Mouse (Mus musculus) cerebellum, adult 2 months (tissue): ENCODE measurements around the gene Zdbf2. TPM values are rescaled to one million over a fixed set of nuclear protein-coding genes. Genes with fewer than 3 reads are reported as not detected.

Experiments
- DNase-seq, 2 experiments: peaks; one replicate each; pipeline ENCODE4 v3.0.0; 2021
- H3K27ac ChIP-seq: fragments of 200-500 bp; 2 replicates; pipeline ENCODE4 v1.5.1; 2012; ENCODE audit warnings: low read length, control low read depth, inconsistent platforms; ENCODE audit not compliant: insufficient read depth
- H3K27me3 ChIP-seq: fragments of 200-500 bp; 2 replicates; pipeline ENCODE4 v1.6.1; 2012; ENCODE audit warnings: inconsistent platforms, mild to moderate bottlenecking, low read length, moderate library complexity; ENCODE audit not compliant: control insufficient read depth, insufficient read depth
- H3K4me1 ChIP-seq: fragments of 200-500 bp; 2 replicates; pipeline ENCODE4 v1.6.1; 2011; ENCODE audit warnings: low read length; ENCODE audit not compliant: control insufficient read depth, insufficient read depth
- H3K4me3 ChIP-seq: fragments of 200-500 bp; replicated peaks from 2 replicates; pipeline ENCODE3; 2011; ENCODE audit warnings: mild to moderate bottlenecking, low read depth, low read length, control low read depth; ENCODE audit not compliant: insufficient read depth
- CTCF ChIP-seq: fragments of 200-500 bp; IDR thresholded peaks from 2 replicates; pipeline ENCODE4 v1.5.1; 2011; ENCODE audit warnings: low read depth, mild to moderate bottlenecking, control low read depth, low read length, moderate library complexity, borderline replicate concordance; ENCODE audit not compliant: insufficient read depth
- POLR2A ChIP-seq: fragments of 200-500 bp; IDR thresholded peaks from 2 replicates; pipeline ENCODE4 v1.6.1; 2011; ENCODE audit warnings: low read length, control low read depth, borderline replicate concordance; ENCODE audit not compliant: insufficient read depth
- WGBS: fragments of 180-500 bp; shearing (Covaris S2); methylation state at CpG from one replicate; pipeline ENCODE4 v1.1.7; 2018; 5-methylcytosine and 5-hydroxymethylcytosine counted together
- polyA plus RNA-seq: library from polyadenylated mRNA; depleted of rRNA; stranded (reverse); fragments of >200 nt; gene quantifications from 2 replicates; pipeline ENCODE4 v1.2.3, GENCODE M21; 2012

The Zdbf2 gene
- polyA plus RNA-seq, 1 experiment = 3.9 TPM

DNA sequence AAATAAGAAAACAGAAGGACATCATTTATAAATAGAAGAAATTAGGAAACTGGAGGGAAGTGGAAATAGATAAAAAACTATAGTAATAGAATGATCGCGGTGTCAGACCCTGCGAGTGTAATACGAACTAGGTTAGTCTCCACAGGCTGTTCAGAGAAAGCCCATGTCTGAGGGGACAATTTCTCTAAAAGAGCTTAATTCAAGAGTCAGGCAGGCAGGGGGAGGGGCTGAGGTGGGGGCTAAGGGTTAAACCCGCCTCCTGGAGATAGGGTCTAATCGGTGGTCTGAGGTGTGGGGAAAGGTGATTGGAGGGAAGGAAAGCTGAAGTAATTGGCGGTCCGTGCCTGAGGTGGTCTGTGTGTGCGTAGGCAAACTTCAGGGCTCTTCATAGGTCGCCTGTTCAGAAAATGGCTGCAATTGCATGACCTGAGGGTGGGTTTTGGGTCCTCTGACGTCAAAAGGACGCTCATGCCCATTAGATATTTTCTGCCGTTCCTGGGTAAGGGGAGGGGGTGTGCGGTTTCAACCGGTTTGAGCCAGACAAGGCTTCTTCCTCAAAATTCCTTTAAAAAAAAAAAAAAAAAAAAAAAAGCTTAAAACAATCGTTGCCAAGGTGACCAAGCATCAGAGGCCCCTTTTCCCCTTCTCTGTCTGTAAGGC is 26.1 kb upstream of the Zdbf2 start:
- H3K4me3 ChIP-seq = no peak overlapping the region
- H3K27me3 ChIP-seq = peaks cover 16% of the 10 kb centered on the region; the same call in 1 of the 2 replicates
- TF ChIP-seq CTCF (no peak), POLR2A (no peak)
- DNase-seq = no peak
- H3K4me1 ChIP-seq = no peaks in the 10 kb centered on the region
- H3K27ac ChIP-seq = no peak overlapping the region
- WGBS = 13% methylated on average over 16 of the region's 16 CpGs

DNA sequence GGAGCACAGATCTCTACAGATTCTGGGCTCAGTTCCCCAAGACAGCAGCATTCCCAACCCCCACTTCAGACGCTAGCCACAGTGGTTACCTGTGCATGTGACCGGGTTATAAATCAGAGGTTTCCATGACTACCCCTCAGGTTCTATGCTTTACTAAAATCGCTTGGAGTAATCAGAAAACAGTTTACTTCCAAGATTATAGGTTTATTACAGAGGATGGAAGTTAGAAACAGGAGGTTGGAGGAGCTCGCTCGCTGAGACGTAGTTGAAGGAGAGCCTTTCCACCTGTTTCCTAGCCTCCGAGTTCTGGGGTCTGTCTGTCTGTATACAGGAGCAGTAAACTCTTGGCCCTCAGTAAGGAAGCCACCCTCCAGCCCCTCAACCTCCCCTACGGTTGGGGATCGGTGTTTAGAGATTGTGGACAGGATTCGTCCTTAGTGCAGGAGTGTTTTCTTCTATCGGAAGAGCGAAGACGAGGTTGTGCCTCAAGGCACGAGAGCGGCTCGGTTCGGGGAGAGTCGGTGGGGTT is 25.2 kb upstream of the Zdbf2 start:
- H3K27me3 ChIP-seq = peaks cover 16% of the 10 kb centered on the region; the same call in 1 of the 2 replicates
- H3K4me3 ChIP-seq = no peak overlapping the region
- H3K27ac ChIP-seq = no peak overlapping the region
- no peaks in the 10 kb centered on the region for H3K4me1 ChIP-seq
- no peak for DNase-seq
- TF ChIP-seq CTCF (no peak), POLR2A (no peak)
- 4% methylated on average over 18 of the region's 18 CpGs for WGBS

GRCm38 (mm10) chr1:63248360-63248851 is 24.7 kb upstream of the Zdbf2 start:
- Histone ChIP-seq H3K27ac (no peak overlapping the region), H3K4me3 (no peak overlapping the region), H3K4me1 (no peaks in the 10 kb centered on the region), H3K27me3 (peaks cover 20% of the 10 kb centered on the region; the same call in 1 of the 2 replicates)
- 5% methylated on average over 44 of the region's 44 CpGs for WGBS
- TF ChIP-seq CTCF (no peak), POLR2A (no peak)
- no peak for DNase-seq

DNA sequence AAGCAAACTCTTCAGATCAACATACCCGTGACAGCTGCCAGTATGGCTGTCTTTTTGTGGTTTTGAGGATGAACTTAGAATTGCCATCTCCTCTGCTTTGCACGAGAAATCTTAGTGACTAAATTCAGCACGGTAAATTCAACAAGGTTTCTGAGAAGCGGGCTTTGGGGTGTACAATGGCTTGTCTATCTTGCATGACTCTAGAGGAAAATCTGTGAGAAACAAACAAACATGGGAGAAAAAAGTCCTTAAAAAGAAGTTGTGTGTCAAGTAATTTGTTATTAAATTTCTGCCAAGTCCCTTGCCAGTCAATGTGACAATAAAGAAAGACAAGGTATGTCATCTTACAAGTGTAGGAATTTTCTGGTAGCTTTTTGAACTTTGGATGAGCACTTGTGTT is 23.8 kb upstream of the Zdbf2 start:
- peaks cover 21% of the 10 kb centered on the region; the same call in 1 of the 2 replicates for H3K27me3 ChIP-seq
- no peak for DNase-seq
- no peak overlapping the region for H3K27ac ChIP-seq
- no peak for TF ChIP-seq POLR2A
- TF ChIP-seq CTCF = no peak
- WGBS = 45% methylated on average over 4 of the region's 4 CpGs
- no peaks in the 10 kb centered on the region for H3K4me1 ChIP-seq
- H3K4me3 ChIP-seq = no peak overlapping the region

DNA sequence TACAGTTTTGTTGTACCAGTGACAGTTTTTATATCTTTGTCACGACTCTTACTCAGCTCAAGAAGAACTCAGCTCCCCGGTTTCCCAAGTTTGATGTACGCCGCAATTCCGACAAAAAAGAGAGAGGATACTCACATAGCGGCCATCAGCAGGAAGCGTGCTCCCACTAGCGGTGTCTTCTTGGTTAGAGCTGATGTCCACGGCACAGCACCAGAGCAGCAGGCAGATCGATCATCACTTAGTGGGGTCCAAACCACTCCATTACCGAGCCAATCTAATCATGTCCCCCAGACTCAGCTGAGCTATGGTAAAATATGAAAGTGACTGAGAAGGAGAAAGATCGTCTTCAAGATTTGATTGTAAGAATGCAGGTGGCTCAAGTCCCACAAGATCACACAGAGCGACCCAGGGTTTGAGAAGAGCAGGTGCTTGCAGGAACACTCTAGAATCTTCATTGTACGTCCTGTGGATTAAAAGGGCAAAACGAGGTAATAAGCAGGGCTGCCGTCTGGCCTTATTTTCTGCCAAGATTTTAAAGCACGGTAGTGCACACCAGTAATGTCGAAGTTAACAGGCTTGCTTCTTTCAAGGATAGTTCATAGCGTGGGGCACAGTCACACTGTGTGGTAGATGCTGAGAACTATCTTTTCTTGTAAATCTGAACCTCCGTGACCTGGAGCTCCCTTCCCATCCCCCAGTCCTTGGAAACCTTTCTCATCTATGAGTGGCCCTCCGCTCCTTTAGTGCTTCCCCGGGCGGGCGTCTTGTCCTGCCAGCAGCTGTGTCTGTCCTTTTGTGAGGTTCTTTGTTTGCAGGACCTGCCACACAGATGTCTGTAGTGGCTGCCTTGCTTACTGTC is 20.5 kb upstream of the Zdbf2 start:
- WGBS = 30% methylated on average over 24 of the region's 24 CpGs

DNA sequence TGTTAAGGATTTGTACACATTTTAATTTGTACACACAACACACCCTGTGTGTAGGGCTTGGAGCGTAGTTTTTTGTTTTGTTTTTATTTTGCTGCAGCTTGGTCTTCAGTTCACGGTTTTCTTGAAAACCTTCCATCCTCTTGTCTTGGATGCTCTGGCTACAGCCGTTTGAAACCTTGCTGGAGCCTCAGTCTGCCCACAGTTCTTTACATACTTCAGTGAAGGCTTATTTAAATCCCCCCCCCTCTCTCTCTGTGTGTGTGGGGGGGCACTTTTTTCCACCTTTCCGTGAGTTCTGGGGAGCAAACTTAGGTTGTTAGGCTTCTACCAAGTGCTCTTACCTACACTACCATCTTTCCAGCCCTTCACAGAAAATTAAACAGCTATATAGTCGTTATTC is 19.8 kb upstream of the Zdbf2 start:
- H3K27me3 ChIP-seq = peaks cover 15% of the 10 kb centered on the region; the same call in 1 of the 2 replicates
- no peak for TF ChIP-seq CTCF
- TF ChIP-seq POLR2A = no peak
- H3K27ac ChIP-seq = no peak overlapping the region
- no peak overlapping the region for H3K4me3 ChIP-seq
- 32% methylated on average over 5 of the region's 5 CpGs for WGBS
- H3K4me1 ChIP-seq = no peaks in the 10 kb centered on the region
- DNase-seq = no peak

More for the DNA sequence above, 20.5 kb upstream of the Zdbf2 start:
- peaks cover 19% of the 10 kb centered on the region; the same call in 1 of the 2 replicates for H3K27me3 ChIP-seq
- H3K4me1 ChIP-seq = no peaks in the 10 kb centered on the region
- H3K27ac ChIP-seq = no peak overlapping the region
- no peak overlapping the region for H3K4me3 ChIP-seq
- TF ChIP-seq CTCF (no peak; the same call in 1 of the 2 replicates), POLR2A (no peak)
- no peak for DNase-seq

DNA sequence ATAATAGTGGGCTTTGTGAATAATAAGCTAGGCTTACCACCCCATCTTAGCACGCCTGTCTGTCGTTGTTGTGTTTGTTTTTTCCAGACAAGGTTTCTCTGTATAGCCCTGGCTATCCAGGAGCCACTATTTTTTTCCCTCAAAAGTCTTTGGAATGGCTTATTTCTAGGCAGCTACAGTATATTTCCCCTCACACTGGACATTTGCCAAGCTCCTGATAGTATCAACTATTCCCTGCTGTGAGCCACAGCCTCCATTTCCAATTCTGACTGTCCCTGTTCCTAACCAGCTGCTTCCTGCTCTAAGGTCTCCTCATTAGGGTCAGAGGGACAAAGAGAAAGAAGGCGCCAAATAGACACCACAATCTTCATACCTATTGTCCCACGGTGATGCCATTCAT is 18.0 kb upstream of the Zdbf2 start:
- no peak for DNase-seq
- no peak overlapping the region for H3K4me3 ChIP-seq
- no peak overlapping the region for H3K27ac ChIP-seq
- no peaks in the 10 kb centered on the region for H3K4me1 ChIP-seq
- WGBS = 30% methylated on average over 4 of the region's 4 CpGs
- TF ChIP-seq POLR2A = no peak
- no peak for TF ChIP-seq CTCF
- peaks cover 9% of the 10 kb centered on the region; the same call in 1 of the 2 replicates for H3K27me3 ChIP-seq

DNA sequence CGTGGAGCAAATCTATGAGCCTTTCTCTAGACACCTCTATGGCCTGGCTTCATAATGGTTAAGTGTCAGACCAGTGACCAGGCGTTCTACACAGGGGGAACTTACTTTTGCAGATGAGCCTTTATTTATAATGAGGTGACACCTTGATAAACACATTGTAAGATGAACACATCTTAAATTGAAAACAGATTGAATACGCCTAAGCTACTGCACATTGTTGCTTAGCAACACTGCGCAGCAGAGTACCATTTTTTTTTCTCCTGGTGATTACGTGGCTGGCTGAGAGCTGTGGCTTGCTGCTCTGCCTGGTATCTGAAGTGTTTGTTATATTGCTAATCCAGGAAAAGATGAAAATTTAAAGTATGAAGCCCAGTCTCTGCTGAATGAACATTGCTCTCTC is 17.0 kb upstream of the Zdbf2 start:
- H3K4me1 ChIP-seq = no peaks in the 10 kb centered on the region
- H3K27ac ChIP-seq = no peak overlapping the region

More for the DNA sequence above, 17.0 kb upstream of the Zdbf2 start:
- 24% methylated on average over 5 of the region's 5 CpGs for WGBS
- Histone ChIP-seq H3K4me3 (no peak overlapping the region), H3K27me3 (peaks cover 9% of the 10 kb centered on the region; the same call in 1 of the 2 replicates)
- DNase-seq = no peak
- TF ChIP-seq POLR2A = no peak
- TF ChIP-seq CTCF = no peak
